Mouse (Mus musculus): ENCODE data around the gene Med14. TPM values are rescaled to one million over a fixed set of nuclear protein-coding genes. Genes with fewer than 3 reads are reported as not detected.

Gene Med14
- polyA plus RNA-seq, 1 experiment from 2014 or later = 22.4 TPM

DNA sequence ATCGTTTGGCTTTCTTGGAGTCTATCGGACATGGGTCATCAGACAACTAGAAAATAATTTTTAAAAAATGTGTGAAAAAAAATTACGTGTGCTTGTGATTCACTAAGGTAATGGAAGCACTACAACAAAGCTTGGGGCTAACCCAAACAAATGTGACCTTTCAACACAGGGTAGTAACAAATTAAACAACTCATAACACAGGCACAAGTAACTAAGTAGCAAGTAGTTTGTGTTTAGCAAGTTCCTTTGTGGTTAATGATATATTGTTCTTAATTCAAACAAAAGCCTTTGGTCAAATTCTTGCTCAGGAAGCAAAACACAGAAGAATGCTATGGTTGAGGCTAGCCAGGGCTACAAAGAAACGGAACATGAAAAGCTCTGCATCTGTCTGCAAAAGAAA is 45.8 kb downstream of the Med14 start:
- Histone ChIP-seq H3K4me3 (ENCODE audit: low read depth, low read length) (no peak overlapping the region), H3K9me3 (ENCODE audit: control insufficient read depth, low read length) (no peaks in the 10 kb centered on the region), H3K4me2 (ENCODE audit: low read depth, low read length) (no peak overlapping the region), H3K36me3 (ENCODE audit: control insufficient read depth, insufficient read depth, low read length) (peaks cover 24% of the 10 kb centered on the region), H3K27ac (replicated peaks; ENCODE audit: low read depth, low read length) (no peak overlapping the region), H3K27me3 (replicated peaks; ENCODE audit: control insufficient read depth, insufficient read depth, low read length) (no peaks in the 10 kb centered on the region), H3K4me1 (ENCODE audit: control insufficient read depth, insufficient read depth, low read length) (no peaks in the 10 kb centered on the region), H3K9ac (ENCODE audit: low read depth, low read length) (no peak overlapping the region)
- 84% methylated on average over 4 of the region's 4 CpGs for WGBS
- ATAC-seq (ENCODE audit: low read depth) (no peak), DNase-seq (ENCODE audit: low spot score) (no peak)

DNA sequence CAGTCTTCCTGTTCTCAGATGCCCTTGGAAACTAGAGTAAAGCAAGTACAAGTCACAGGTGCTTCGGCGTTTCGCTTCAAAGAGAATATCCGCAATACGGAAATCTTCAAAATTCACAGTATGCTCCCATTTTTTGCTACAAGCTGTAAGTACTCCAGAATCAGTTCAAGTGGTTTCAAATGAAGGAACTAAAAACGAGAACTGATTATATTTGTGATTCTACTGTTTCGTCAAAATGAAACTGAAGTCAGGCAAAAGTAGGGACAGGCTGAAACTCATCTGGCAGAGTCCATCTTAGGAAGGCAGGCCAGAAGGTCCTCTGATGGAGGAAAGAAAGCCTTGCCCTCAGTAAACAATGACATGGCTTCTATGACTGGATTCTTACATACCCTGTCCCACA is 48.1 kb downstream of the Med14 start:
- Histone ChIP-seq H3K27ac (replicated peaks; ENCODE audit: low read depth, low read length) (no peak overlapping the region), H3K4me2 (ENCODE audit: low read depth, low read length) (no peak overlapping the region), H3K4me3 (ENCODE audit: low read depth, low read length) (no peak overlapping the region), H3K9me3 (ENCODE audit: control insufficient read depth, low read length) (no peaks in the 10 kb centered on the region), H3K36me3 (ENCODE audit: control insufficient read depth, insufficient read depth, low read length) (peaks cover 30% of the 10 kb centered on the region), H3K4me1 (ENCODE audit: control insufficient read depth, insufficient read depth, low read length) (no peaks in the 10 kb centered on the region), H3K27me3 (replicated peaks; ENCODE audit: control insufficient read depth, insufficient read depth, low read length) (no peaks in the 10 kb centered on the region), H3K9ac (ENCODE audit: low read depth, low read length) (no peak overlapping the region)
- DNase-seq (ENCODE audit: low spot score) (no peak), ATAC-seq (ENCODE audit: low read depth) (no peak)
- 90% methylated on average over 7 of the region's 7 CpGs for WGBS

DNA sequence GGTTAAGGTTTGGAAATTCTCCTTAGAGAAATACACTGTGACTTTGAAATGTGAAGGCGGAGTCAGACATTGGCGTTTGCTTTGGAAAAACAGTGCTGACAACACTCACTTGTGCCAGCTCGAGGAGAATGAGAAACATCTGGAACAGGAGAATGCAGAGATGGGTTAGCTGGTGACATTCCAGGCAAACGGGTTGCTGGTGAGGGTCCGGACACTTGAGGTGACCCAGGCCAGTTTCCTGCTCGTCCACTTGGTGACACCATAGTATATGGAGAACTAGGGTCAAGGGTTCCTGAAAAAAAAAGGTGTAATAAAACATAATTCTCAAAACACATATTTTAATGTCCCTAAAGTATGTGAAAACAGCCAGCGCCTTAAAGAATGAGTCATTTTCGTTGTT is 75.0 kb downstream of the Med14 start:
- H3K4me2 ChIP-seq (ENCODE audit: low read depth, low read length) = no peak overlapping the region
- no peak overlapping the region for H3K9ac ChIP-seq (ENCODE audit: low read depth, low read length)
- H3K27ac ChIP-seq (replicated peaks; ENCODE audit: low read depth, low read length) = no peak overlapping the region
- 56% methylated on average over 8 of the region's 8 CpGs for WGBS
- H3K4me1 ChIP-seq (ENCODE audit: control insufficient read depth, insufficient read depth, low read length) = no peaks in the 10 kb centered on the region
- no peaks in the 10 kb centered on the region for H3K27me3 ChIP-seq (replicated peaks; ENCODE audit: control insufficient read depth, insufficient read depth, low read length)
- no peak overlapping the region for H3K4me3 ChIP-seq (ENCODE audit: low read depth, low read length)
- no peak for ATAC-seq (ENCODE audit: low read depth)
- H3K36me3 ChIP-seq (ENCODE audit: control insufficient read depth, insufficient read depth, low read length) = peaks cover 10% of the 10 kb centered on the region; the same call in 1 of the 2 replicates
- DNase-seq (ENCODE audit: low spot score) = peak; percentile 4
- no peaks in the 10 kb centered on the region for H3K9me3 ChIP-seq (ENCODE audit: control insufficient read depth, low read length)

DNA sequence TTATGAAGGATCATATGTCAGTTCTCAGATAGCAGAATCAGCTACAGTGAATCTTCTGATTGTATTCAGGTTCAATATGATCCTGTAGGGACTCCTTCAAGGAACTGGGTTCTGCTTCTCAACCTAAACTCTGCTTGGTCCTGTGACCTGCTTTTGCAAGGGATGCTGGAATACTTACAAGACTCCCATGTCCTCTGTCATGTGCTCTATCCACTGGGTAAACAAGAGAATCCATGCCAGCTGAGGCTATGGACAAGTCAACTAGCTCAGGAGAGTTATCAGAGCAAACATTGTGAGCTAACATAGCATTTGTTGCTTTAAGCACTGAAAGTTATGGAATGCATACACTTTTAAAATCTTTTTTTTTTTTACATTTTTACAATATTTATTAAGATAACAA is 75.8 kb downstream of the Med14 start:
- H3K27ac ChIP-seq (replicated peaks; ENCODE audit: low read depth, low read length) = no peak overlapping the region
- H3K27me3 ChIP-seq (replicated peaks; ENCODE audit: control insufficient read depth, insufficient read depth, low read length) = 0 out of 2 replicates have a peak, but pooled peaks cover under 1% of the 10 kb centered on the region
- H3K4me3 ChIP-seq (ENCODE audit: low read depth, low read length) = no peak overlapping the region
- H3K4me1 ChIP-seq (ENCODE audit: control insufficient read depth, insufficient read depth, low read length) = no peaks in the 10 kb centered on the region
- no peak overlapping the region for H3K4me2 ChIP-seq (ENCODE audit: low read depth, low read length)
- H3K9ac ChIP-seq (ENCODE audit: low read depth, low read length) = no peak overlapping the region
- no peaks in the 10 kb centered on the region for H3K9me3 ChIP-seq (ENCODE audit: control insufficient read depth, low read length)
- ATAC-seq (ENCODE audit: low read depth) (no peak), DNase-seq (ENCODE audit: low spot score) (no peak)
- H3K36me3 ChIP-seq (ENCODE audit: control insufficient read depth, insufficient read depth, low read length) = peaks cover 10% of the 10 kb centered on the region; the same call in 1 of the 2 replicates

DNA sequence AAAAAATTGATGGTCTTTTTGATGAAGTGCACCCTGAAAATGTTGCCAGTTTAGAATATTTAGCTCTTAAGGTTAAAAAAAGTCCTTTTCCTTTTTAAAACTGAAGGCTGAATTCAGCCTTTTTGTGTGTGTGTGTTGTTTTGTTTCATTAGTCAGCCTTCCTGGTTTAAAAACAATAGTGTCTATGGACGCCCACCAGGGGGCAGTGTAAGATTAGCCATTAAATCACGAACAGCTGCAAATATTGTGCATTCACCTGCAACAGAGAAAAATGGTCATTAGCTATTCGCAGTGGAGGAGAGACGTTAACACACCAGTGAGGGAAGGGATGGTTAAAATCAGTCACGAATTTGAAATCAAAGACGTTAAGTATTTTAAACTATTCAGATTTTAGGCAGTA is 84.5 kb downstream of the Med14 start:
- DNase-seq (ENCODE audit: low spot score) = peak; percentile 72
- H3K9me3 ChIP-seq (ENCODE audit: control insufficient read depth, low read length) = no peaks in the 10 kb centered on the region
- no peak for ATAC-seq (ENCODE audit: low read depth)
- H3K4me3 ChIP-seq (ENCODE audit: low read depth, low read length) = no peak overlapping the region
- no peak overlapping the region for H3K27ac ChIP-seq (replicated peaks; ENCODE audit: low read depth, low read length)
- no peak overlapping the region for H3K9ac ChIP-seq (ENCODE audit: low read depth, low read length)
- H3K27me3 ChIP-seq (replicated peaks; ENCODE audit: control insufficient read depth, insufficient read depth, low read length) = 0 out of 2 replicates have a peak, but pooled peaks cover 8% of the 10 kb centered on the region
- no peak overlapping the region for H3K4me2 ChIP-seq (ENCODE audit: low read depth, low read length)
- peaks cover 5% of the 10 kb centered on the region; the same call in 1 of the 2 replicates for H3K36me3 ChIP-seq (ENCODE audit: control insufficient read depth, insufficient read depth, low read length)
- no peaks in the 10 kb centered on the region for H3K4me1 ChIP-seq (ENCODE audit: control insufficient read depth, insufficient read depth, low read length)
- 24% methylated on average over 6 of the region's 6 CpGs for WGBS

DNA sequence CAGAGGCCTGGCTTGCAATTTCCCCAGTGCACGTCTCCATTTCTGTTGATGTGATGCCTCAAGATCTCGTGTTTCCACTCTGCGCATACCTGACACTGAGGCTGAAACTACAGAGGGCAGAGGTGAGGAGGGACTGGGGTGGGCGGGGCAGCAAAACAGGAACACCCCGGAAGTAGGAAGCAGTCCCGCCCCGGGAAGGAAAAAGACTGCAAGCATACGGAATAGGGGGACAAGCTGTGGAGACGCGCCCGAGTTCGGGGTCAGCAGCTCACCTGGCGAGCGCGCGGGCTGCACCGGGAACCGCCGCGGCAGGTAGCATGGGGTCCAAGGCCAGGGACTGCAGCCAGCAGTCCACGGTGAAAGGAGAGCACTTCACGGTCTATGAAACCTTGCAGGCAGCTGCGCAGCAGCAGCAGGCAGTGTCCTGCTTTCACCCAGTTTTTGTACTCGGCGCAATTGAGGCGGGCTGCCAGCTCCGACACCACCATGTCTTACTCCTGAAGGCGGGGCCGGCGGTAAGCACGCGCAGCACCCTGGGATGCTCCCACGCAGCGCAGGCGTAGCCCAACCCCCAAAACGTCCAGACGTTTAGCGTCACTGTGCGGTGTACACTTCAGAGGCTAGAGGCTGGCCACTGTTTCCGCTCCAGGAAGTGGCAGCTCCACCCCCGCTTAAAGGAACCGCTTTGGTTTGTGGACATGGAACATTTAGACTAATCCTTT is 88.7 kb downstream of the Med14 start, which contains the start of gene 1810030O07Rik:
Gene 1810030O07Rik (minus strand): TSS at position 615 of the 722 bp plus-strand sequence.
- Histone ChIP-seq H3K9me3 (ENCODE audit: control insufficient read depth, low read length) (no peaks in the 10 kb centered on the region), H3K4me3 (ENCODE audit: low read depth, low read length) (peak within 1 kb of the TSS; percentile 62), H3K27me3 (replicated peaks; ENCODE audit: control insufficient read depth, insufficient read depth, low read length) (0 out of 2 replicates have a peak, but pooled peaks cover 5% of the 10 kb centered on the region), H3K9ac (ENCODE audit: low read depth, low read length) (peak within 1 kb of the TSS; percentile 78), H3K27ac (replicated peaks; ENCODE audit: low read depth, low read length) (peak within 1 kb of the TSS; percentile 78), H3K4me2 (ENCODE audit: low read depth, low read length) (peak within 1 kb of the TSS; percentile 51), H3K36me3 (ENCODE audit: control insufficient read depth, insufficient read depth, low read length) (peaks cover 10% of the 10 kb centered on the region; the same call in 1 of the 2 replicates), H3K4me1 (ENCODE audit: control insufficient read depth, insufficient read depth, low read length) (no peaks in the 10 kb centered on the region)
- ATAC-seq (ENCODE audit: low read depth) (peak; percentile 100), DNase-seq (ENCODE audit: low spot score) (peak; percentile 96)
- WGBS = 11% methylated on average over 33 of the region's 42 CpGs

DNA sequence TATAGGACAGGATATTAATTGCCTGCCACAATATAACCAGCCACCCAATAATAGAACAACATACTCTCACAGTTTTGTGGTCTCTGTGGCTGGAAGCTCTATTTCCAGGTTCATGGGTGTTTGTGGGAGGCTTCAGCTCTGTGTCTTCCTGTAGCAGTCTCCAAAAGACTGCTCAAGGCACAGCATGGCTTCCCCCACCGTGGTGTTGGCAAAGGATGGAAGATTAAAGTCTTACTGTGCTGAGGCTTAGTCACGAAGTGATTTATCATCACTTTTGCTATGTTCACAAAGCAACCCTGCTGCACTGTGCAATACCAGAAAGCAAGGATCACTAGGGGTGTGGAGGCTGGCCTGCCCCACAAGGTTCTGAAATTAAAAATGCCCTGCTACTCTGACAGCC is 108.0 kb downstream of the Med14 start:
- H3K27ac ChIP-seq (replicated peaks; ENCODE audit: low read depth, low read length) = no peak overlapping the region
- H3K4me2 ChIP-seq (ENCODE audit: low read depth, low read length) = no peak overlapping the region
- H3K36me3 ChIP-seq (ENCODE audit: control insufficient read depth, insufficient read depth, low read length) = peaks cover 18% of the 10 kb centered on the region; the same call in 1 of the 2 replicates
- H3K4me3 ChIP-seq (ENCODE audit: low read depth, low read length) = no peak overlapping the region
- DNase-seq (ENCODE audit: low spot score) = no peak
- no peaks in the 10 kb centered on the region for H3K4me1 ChIP-seq (ENCODE audit: control insufficient read depth, insufficient read depth, low read length)
- H3K9ac ChIP-seq (ENCODE audit: low read depth, low read length) = no peak overlapping the region
- ATAC-seq (ENCODE audit: low read depth) = no peak
- H3K9me3 ChIP-seq (ENCODE audit: control insufficient read depth, low read length) = no peaks in the 10 kb centered on the region
- 86% methylated on average over 2 of the region's 2 CpGs for WGBS
- H3K27me3 ChIP-seq (replicated peaks; ENCODE audit: control insufficient read depth, insufficient read depth, low read length) = no peaks in the 10 kb centered on the region

DNA sequence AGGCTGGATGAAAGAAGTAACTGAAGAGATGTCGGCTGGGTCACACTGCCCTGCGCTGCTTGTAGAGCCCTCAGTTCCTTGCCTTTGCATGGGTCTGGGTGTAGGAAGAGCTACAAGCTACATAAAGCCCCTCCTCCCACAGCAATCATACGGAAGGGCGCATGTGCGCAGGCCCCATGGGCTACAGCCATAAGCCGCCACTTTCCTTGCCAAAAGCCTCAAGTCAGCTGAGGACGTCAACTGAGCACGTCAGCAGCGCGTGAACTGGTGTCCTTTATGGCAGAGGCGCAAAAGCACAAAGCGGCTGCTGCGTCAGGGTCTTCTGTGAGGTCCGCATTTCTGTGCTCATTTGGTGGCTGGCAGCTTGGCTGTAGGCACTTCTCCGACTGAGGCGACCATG is 110.0 kb downstream of the Med14 start:
- no peak for DNase-seq (ENCODE audit: low spot score)
- 89% methylated on average over 16 of the region's 16 CpGs for WGBS

More for the DNA sequence above, 110.0 kb downstream of the Med14 start:
- Histone ChIP-seq H3K9ac (ENCODE audit: low read depth, low read length) (no peak overlapping the region), H3K36me3 (ENCODE audit: control insufficient read depth, insufficient read depth, low read length) (peaks cover 10% of the 10 kb centered on the region; the same call in 1 of the 2 replicates), H3K4me2 (ENCODE audit: low read depth, low read length) (no peak overlapping the region), H3K9me3 (ENCODE audit: control insufficient read depth, low read length) (no peaks in the 10 kb centered on the region), H3K4me3 (ENCODE audit: low read depth, low read length) (no peak overlapping the region), H3K27ac (replicated peaks; ENCODE audit: low read depth, low read length) (no peak overlapping the region), H3K4me1 (ENCODE audit: control insufficient read depth, insufficient read depth, low read length) (no peaks in the 10 kb centered on the region), H3K27me3 (replicated peaks; ENCODE audit: control insufficient read depth, insufficient read depth, low read length) (no peaks in the 10 kb centered on the region)
- no peak for ATAC-seq (ENCODE audit: low read depth)

All from embryonic facial prominence, embryonic 14.5 days (tissue).